23 mouse cellular contexts compared by ENCODE assay signal in genomic region chr9:21943638-21944037, GRCm38 (mm10). TPM values are rescaled to one million over a fixed set of nuclear protein-coding genes. Genes with fewer than 3 reads are reported as not detected.
DNase-seq lines count a peak whose midpoint lies in the region; ATAC-seq and TF ChIP-seq lines count a peak whose summit lies in the region.
"Had no signal": no experiment of that assay in that cellular context is flagged by ENCODE, and none has a peak within 500 bp of the region (broad histone marks: within the 10 kb centered on the region; RNA-seq: fewer than 3 reads in every experiment).

No protein-coding gene starts in this region.

- H3K4me2 ChIP-seq in forebrain, embryonic 14.5 days (ENCODE audit: low read length), result no peak overlapping the region
- H3K4me2 ChIP-seq in forebrain, embryonic 11.5 days (ENCODE audit: low read depth, low read length, severe bottlenecking), result no peak overlapping the region
- no peak overlapping the region for H3K4me2 ChIP-seq in hindbrain, postnatal 0 days (ENCODE audit: low read depth, low read length)
- no peak overlapping the region for H3K4me2 ChIP-seq in hindbrain, embryonic 12.5 days (replicated peaks)
- H3K4me2 ChIP-seq: neural tube, embryonic 13.5 days had no signal

- no peak overlapping the region for H3K27ac ChIP-seq in forebrain, embryonic 14.5 days (ENCODE audit: low read depth, low read length)
- H3K27ac ChIP-seq in forebrain, embryonic 11.5 days (ENCODE audit: low read depth, low read length), result no peak overlapping the region
- no peak overlapping the region for H3K27ac ChIP-seq in hindbrain, postnatal 0 days
- no peak overlapping the region for H3K27ac ChIP-seq in hindbrain, embryonic 12.5 days
- H3K27ac ChIP-seq: gastrocnemius, adult 2 months; kidney, postnatal 0 days; limb, embryonic 13.5 days; lung, embryonic 15.5 days; neural tube, embryonic 13.5 days; stomach, postnatal 0 days had no signal

- H3K9me3 ChIP-seq in forebrain, embryonic 14.5 days (replicated peaks; ENCODE audit: control insufficient read depth, low read length), result no peaks in the 10 kb centered on the region
- no peaks in the 10 kb centered on the region for H3K9me3 ChIP-seq in forebrain, embryonic 11.5 days (ENCODE audit: control insufficient read depth, low read length)
- H3K9me3 ChIP-seq in hindbrain, postnatal 0 days (ENCODE audit: low read length), result no peaks in the 10 kb centered on the region
- H3K9me3 ChIP-seq in hindbrain, embryonic 12.5 days (replicated peaks), result no peaks in the 10 kb centered on the region
- no peaks in the 10 kb centered on the region for H3K9me3 ChIP-seq in E14TG2a.4 (ENCODE audit: low read length)
- H3K9me3 ChIP-seq: limb, embryonic 13.5 days; lung, embryonic 15.5 days; neural tube, embryonic 13.5 days had no signal

- 60% methylated on average over 12 of the region's 12 CpGs for WGBS in forebrain, embryonic 14.5 days
- 59% methylated on average over 12 of the region's 12 CpGs for WGBS in forebrain, embryonic 11.5 days
- 59% methylated on average over 12 of the region's 12 CpGs for WGBS in hindbrain, postnatal 0 days
- 59% methylated on average over 12 of the region's 12 CpGs for WGBS in hindbrain, embryonic 12.5 days

- H3K9ac ChIP-seq in forebrain, embryonic 14.5 days (ENCODE audit: low read length), result no peak overlapping the region
- H3K9ac ChIP-seq in forebrain, embryonic 11.5 days (ENCODE audit: low read length), result no peak overlapping the region
- H3K9ac ChIP-seq in hindbrain, postnatal 0 days (replicated peaks; ENCODE audit: low read length), result no peak overlapping the region
- H3K9ac ChIP-seq in hindbrain, embryonic 12.5 days, result no peak overlapping the region
- H3K9ac ChIP-seq: limb, embryonic 13.5 days; lung, embryonic 15.5 days; neural tube, embryonic 13.5 days had no signal

- H3K4me1 ChIP-seq in forebrain, embryonic 14.5 days (ENCODE audit: control insufficient read depth, insufficient read depth, low read length), result no peaks in the 10 kb centered on the region
- peaks cover 2% of the 10 kb centered on the region; the same call in 1 of the 2 replicates for H3K4me1 ChIP-seq in forebrain, embryonic 11.5 days (replicated peaks; ENCODE audit: control insufficient read depth, insufficient read depth, low read length)
- H3K4me1 ChIP-seq in hindbrain, postnatal 0 days (ENCODE audit: insufficient read depth, low read length), result no peaks in the 10 kb centered on the region
- H3K4me1 ChIP-seq in hindbrain, embryonic 12.5 days, result peaks cover 18% of the 10 kb centered on the region
- H3K4me1 ChIP-seq in E14TG2a.4 (replicated peaks; ENCODE audit: low read depth, low read length), result peaks cover 41% of the 10 kb centered on the region

- DNase-seq in forebrain, embryonic 14.5 days (ENCODE audit: low spot score), result no peak
- DNase-seq in forebrain, embryonic 11.5 days (ENCODE audit: low spot score), result no peak
- DNase-seq in hindbrain, postnatal 0 days (ENCODE audit: low spot score), result no peak
- DNase-seq in ZHBTc4 (ENCODE audit: low read depth, low spot score), result peak; percentile 72
- DNase-seq in retina, postnatal 1 day, result no peak
- DNase-seq: cerebellum, adult 11 months; cerebellum, adult 9-10 months; cerebellum, postnatal 36 days; gastrocnemius, adult 2 months; gastrocnemius, postnatal 36 days; heart, adult 18-20 months; kidney, adult 8-10 months; right cerebral cortex, adult 18-20 months; thymus, adult 18-20 months; thymus, postnatal 25 days had no signal

- 0 out of 2 replicates have a peak, but pooled peaks have one; percentile 6 for ATAC-seq in forebrain, embryonic 14.5 days
- no peak for ATAC-seq in forebrain, embryonic 11.5 days (replicated peaks; ENCODE audit: low FRiP score)
- 0 out of 2 replicates have a peak, but pooled peaks have one; percentile 17 for ATAC-seq in hindbrain, postnatal 0 days
- no peak for ATAC-seq in hindbrain, embryonic 12.5 days (ENCODE audit: low FRiP score)
- ATAC-seq: intestine, embryonic 16.5 days had no signal

- no peak overlapping the region for H3K4me3 ChIP-seq in forebrain, embryonic 14.5 days (ENCODE audit: low read depth, low read length)
- no peak overlapping the region for H3K4me3 ChIP-seq in forebrain, embryonic 11.5 days (ENCODE audit: low read depth, low read length)
- no peak overlapping the region for H3K4me3 ChIP-seq in hindbrain, postnatal 0 days (ENCODE audit: low read length)
- no peak overlapping the region for H3K4me3 ChIP-seq in hindbrain, embryonic 12.5 days
- H3K4me3 ChIP-seq in E14TG2a.4 (replicated peaks; ENCODE audit: low read length), result peak overlapping the region; percentile 59
- H3K4me3 ChIP-seq: gastrocnemius, adult 2 months; limb, embryonic 13.5 days; lung, embryonic 15.5 days; neural tube, embryonic 13.5 days had no signal

- H3K36me3 ChIP-seq in forebrain, embryonic 14.5 days (ENCODE audit: control insufficient read depth, insufficient read depth, low read length), result peaks cover 32% of the 10 kb centered on the region
- no peaks in the 10 kb centered on the region for H3K36me3 ChIP-seq in forebrain, embryonic 11.5 days (ENCODE audit: control insufficient read depth, insufficient read depth, low read length)
- H3K36me3 ChIP-seq in hindbrain, postnatal 0 days (ENCODE audit: insufficient read depth, low read length), result peaks cover 21% of the 10 kb centered on the region; the same call in 1 of the 2 replicates
- H3K36me3 ChIP-seq in hindbrain, embryonic 12.5 days, result peaks cover 19% of the 10 kb centered on the region
- peaks cover 7% of the 10 kb centered on the region for H3K36me3 ChIP-seq in E14TG2a.4 (ENCODE audit: insufficient read depth, low read length)
- H3K36me3 ChIP-seq: lung, embryonic 15.5 days had no signal

- no peaks in the 10 kb centered on the region for H3K27me3 ChIP-seq in forebrain, embryonic 14.5 days (replicated peaks; ENCODE audit: control insufficient read depth, insufficient read depth, low read length)
- H3K27me3 ChIP-seq in forebrain, embryonic 11.5 days (ENCODE audit: control insufficient read depth, insufficient read depth, low read length), result no peaks in the 10 kb centered on the region
- H3K27me3 ChIP-seq in hindbrain, postnatal 0 days (ENCODE audit: insufficient read depth, low read length), result no peaks in the 10 kb centered on the region
- H3K27me3 ChIP-seq in hindbrain, embryonic 12.5 days, result peaks cover 31% of the 10 kb centered on the region
- peaks cover 42% of the 10 kb centered on the region for H3K27me3 ChIP-seq in E14TG2a.4 (ENCODE audit: insufficient read depth, low read length)

- TF ChIP-seq CTCF in hindbrain, postnatal 0 days (IDR thresholded peaks at IDR 0.05; ENCODE audit: low read depth), result no peak
- TF ChIP-seq CTCF in E14TG2a.4 (conservative IDR thresholded peaks at IDR 0.05; ENCODE audit: low read length), result no peak

RNA-seq across cellular contexts. Expression of gene Plppr2, which starts 6.8 kb away (rescaled TPM):
- 47.3 and 66.7 TPM in 2 replicates for polyA plus RNA-seq in forebrain, embryonic 14.5 days (2014; fragmentation: Nextera tagmentation; extraction: Ambion mirVana)
- polyA plus RNA-seq in forebrain, embryonic 11.5 days (2014; fragmentation: Nextera tagmentation; extraction: Ambion mirVana), result 24.2 and 27.1 TPM in 2 replicates
- 147 and 151 TPM in 2 replicates for total RNA-seq in hindbrain, postnatal 0 days (2014; rRNA removed)
- polyA plus RNA-seq in hindbrain, postnatal 0 days (2015; fragmentation: Nextera tagmentation; extraction: Ambion mirVana), result 85.6 and 95.2 TPM in 2 replicates
- 48.3 and 54.9 TPM in 2 replicates for polyA plus RNA-seq in hindbrain, embryonic 12.5 days (2016; fragmentation: Nextera tagmentation; extraction: Ambion mirVana)

RNA-seq across cellular contexts. Expression of gene Swsap1, which starts 11.9 kb away (rescaled TPM):
- 19.8 and 23.6 TPM in 2 replicates for polyA plus RNA-seq in forebrain, embryonic 14.5 days (2014; fragmentation: Nextera tagmentation; extraction: Ambion mirVana)
- 18.5 and 22.2 TPM in 2 replicates for polyA plus RNA-seq in forebrain, embryonic 11.5 days (2014; fragmentation: Nextera tagmentation; extraction: Ambion mirVana)
- 27.8 and 35.8 TPM in 2 replicates for total RNA-seq in hindbrain, postnatal 0 days (2014; rRNA removed)
- 8.0 and 9.0 TPM in 2 replicates for polyA plus RNA-seq in hindbrain, postnatal 0 days (2015; fragmentation: Nextera tagmentation; extraction: Ambion mirVana)
- 7.2 and 9.5 TPM in 2 replicates for polyA plus RNA-seq in hindbrain, embryonic 12.5 days (2016; fragmentation: Nextera tagmentation; extraction: Ambion mirVana)

RNA-seq across cellular contexts. Expression of gene Tmem205, which starts 16.3 kb away (rescaled TPM):
- 49.3 and 66.0 TPM in 2 replicates for polyA plus RNA-seq in forebrain, embryonic 14.5 days (2014; fragmentation: Nextera tagmentation; extraction: Ambion mirVana)
- polyA plus RNA-seq in forebrain, embryonic 11.5 days (2014; fragmentation: Nextera tagmentation; extraction: Ambion mirVana), result 30.3 and 31.0 TPM in 2 replicates
- 34.9 and 52.0 TPM in 2 replicates for total RNA-seq in hindbrain, postnatal 0 days (2014; rRNA removed)
- 56.2 and 56.3 TPM in 2 replicates for polyA plus RNA-seq in hindbrain, postnatal 0 days (2015; fragmentation: Nextera tagmentation; extraction: Ambion mirVana)
- polyA plus RNA-seq in hindbrain, embryonic 12.5 days (2016; fragmentation: Nextera tagmentation; extraction: Ambion mirVana), result 37.0 and 37.5 TPM in 2 replicates

RNA-seq across cellular contexts. Expression of gene Ccdc159, which starts 16.4 kb away (rescaled TPM):
- polyA plus RNA-seq in forebrain, embryonic 14.5 days (2014; fragmentation: Nextera tagmentation; extraction: Ambion mirVana), result 3.5 and 5.3 TPM in 2 replicates
- 4.4 and 4.5 TPM in 2 replicates for polyA plus RNA-seq in forebrain, embryonic 11.5 days (2014; fragmentation: Nextera tagmentation; extraction: Ambion mirVana)
- total RNA-seq in hindbrain, postnatal 0 days (2014; rRNA removed), result 6.0 and 8.4 TPM in 2 replicates
- polyA plus RNA-seq in hindbrain, postnatal 0 days (2015; fragmentation: Nextera tagmentation; extraction: Ambion mirVana), result 3.9 and 4.0 TPM in 2 replicates
- polyA plus RNA-seq in hindbrain, embryonic 12.5 days (2016; fragmentation: Nextera tagmentation; extraction: Ambion mirVana), result 8.8 and 9.2 TPM in 2 replicates

RNA-seq across cellular contexts. Expression of gene Epor, which starts 19.7 kb away (rescaled TPM):
- 1.3 and 2.2 TPM in 2 replicates for polyA plus RNA-seq in forebrain, embryonic 14.5 days (2014; fragmentation: Nextera tagmentation; extraction: Ambion mirVana)
- 6.7 and 7.0 TPM in 2 replicates for polyA plus RNA-seq in forebrain, embryonic 11.5 days (2014; fragmentation: Nextera tagmentation; extraction: Ambion mirVana)
- total RNA-seq in hindbrain, postnatal 0 days (2014; rRNA removed), result 0.89 and 1.7 TPM in 2 replicates
- 2.3 TPM in 2 replicates for polyA plus RNA-seq in hindbrain, postnatal 0 days (2015; fragmentation: Nextera tagmentation; extraction: Ambion mirVana)
- polyA plus RNA-seq in hindbrain, embryonic 12.5 days (2016; fragmentation: Nextera tagmentation; extraction: Ambion mirVana), result 4.3 TPM in 2 replicates

Comparison
In these comparisons a context has a peak if more than half of its experiments do, and no peak if none do; other contexts are left out.
1. ATAC-seq: peak in forebrain, embryonic 14.5 days (single experiment) and hindbrain, postnatal 0 days (single experiment); none in forebrain, embryonic 11.5 days (single experiment) and hindbrain, embryonic 12.5 days (single experiment).